Mouse (Mus musculus) brain, embryonic 14.5 days (tissue): ENCODE measurements around the gene Rab23.

Source experiments
- CTCF ChIP-seq: fragments of 200-500 bp; IDR thresholded peaks from 2 replicates; pipeline ENCODE4 v1.5.1; 2012; ENCODE audit warnings: inconsistent platforms, mild to moderate bottlenecking, moderate library complexity, borderline replicate concordance; ENCODE audit not compliant: insufficient read depth, insufficient read length; ENCODE audit errors: extremely low read depth
- POLR2A ChIP-seq: fragments of 200-500 bp; IDR thresholded peaks from 2 replicates; pipeline ENCODE4 v1.6.1; 2012; ENCODE audit warnings: mild to moderate bottlenecking, inconsistent platforms, borderline replicate concordance; ENCODE audit not compliant: poor library complexity, insufficient read depth, insufficient read length, severe bottlenecking; ENCODE audit errors: extremely low read depth

GRCm38 (mm10) chr1:33684459-33684858 is 35.2 kb upstream of the Rab23 start:
- peak; percentile 26; the same call in 1 of the 2 replicates for TF ChIP-seq CTCF
- no peak for TF ChIP-seq POLR2A
